Mouse (Mus musculus): ENCODE results near the gene Cdc25b. TPM values are rescaled to one million over a fixed set of nuclear protein-coding genes. Genes with fewer than 3 reads are reported as not detected.

Cdc25b gene
- total RNA-seq, 1 experiment from 2014 or later, result 11.3 TPM

DNA sequence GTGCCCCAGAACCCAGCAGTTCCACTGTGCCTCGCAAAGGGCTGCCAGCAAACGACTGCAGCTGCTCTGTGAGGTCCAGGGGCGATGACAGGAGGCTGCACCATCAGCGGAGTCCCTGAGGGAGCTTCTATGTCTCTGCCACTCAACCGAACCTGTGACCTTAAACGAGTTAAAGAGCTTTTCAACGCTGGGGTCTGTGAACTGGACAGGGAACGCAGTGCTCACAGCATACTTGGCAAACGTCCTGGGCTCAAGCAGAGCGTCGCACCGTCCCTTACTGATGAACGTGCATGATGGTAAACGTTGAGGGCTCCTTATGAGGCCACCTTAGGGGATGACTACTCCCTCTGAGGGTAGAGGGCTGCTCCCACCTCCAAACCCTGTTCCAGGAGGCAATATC is 406 bp upstream of the Cdc25b start:
- ATAC-seq (replicated peaks; ENCODE audit: insufficient number of reproducible peaks, low FRiP score, low TSS enrichment, poor library complexity, severe bottlenecking), result no peak

- no peak for ATAC-seq (replicated peaks; ENCODE audit: insufficient number of reproducible peaks, low FRiP score, low TSS enrichment, poor library complexity, severe bottlenecking)
These were observed 813 bp downstream of the Cdc25b start for GRCm38 (mm10) chr2:131187602-131187922.

DNA sequence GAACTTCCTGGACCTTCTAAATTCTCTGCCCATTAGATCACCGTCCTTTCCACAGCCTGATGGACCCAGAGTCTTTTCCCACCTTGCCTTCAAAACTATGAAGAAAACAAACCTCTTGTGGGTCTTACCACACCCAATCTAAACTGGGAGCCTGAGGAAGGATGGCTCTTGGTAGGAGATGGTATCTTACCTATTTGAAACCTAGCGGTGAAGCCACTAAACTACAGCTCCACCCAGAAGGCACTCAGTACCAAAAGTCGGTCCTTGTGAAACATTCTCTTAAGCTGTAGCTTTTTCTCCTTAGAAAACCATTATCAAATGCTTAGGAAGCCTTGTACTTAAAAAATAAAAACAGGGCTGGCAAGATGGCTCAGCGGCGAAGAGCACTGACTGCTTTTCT is 1.6 kb downstream of the Cdc25b start:
- no peak for ATAC-seq (replicated peaks; ENCODE audit: insufficient number of reproducible peaks, low FRiP score, low TSS enrichment, poor library complexity, severe bottlenecking)

DNA sequence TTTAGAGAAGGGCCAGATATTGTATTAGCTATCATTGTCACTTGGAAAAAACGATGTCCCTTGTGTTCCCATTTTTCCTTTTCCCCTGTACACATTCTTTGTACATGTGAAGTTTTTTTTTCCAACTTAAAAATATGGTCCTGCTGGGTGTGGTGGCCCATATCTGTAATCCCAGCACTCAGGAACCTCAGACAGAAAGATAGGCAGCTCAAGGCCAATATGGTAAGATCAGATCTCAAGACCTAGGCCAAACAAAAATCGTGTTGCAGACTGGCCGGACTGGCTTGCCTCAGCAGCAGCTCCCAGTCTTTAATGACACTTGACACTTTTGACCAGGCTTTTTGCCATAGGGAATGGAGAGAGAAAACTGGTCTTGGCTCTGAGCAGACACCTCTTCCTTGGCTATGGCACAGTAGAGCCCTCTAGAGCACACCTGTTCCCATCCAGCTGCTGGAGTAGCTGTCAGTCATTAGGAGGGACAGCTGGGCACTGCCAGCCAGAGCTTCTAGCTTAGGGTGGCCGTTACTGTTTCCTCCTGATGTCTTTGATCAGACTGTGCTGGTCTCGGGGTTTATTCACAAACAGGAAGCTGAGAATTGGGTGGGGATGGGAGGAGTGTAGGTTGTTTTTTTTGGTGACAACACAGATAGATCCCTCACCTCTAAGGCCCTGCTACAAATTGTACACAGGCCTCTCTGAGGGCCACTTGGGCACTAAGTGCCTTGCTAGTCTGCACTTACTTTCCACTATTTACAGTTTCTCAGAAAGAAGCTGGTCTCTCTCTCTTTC is 3.0 kb downstream of the Cdc25b start:
- ATAC-seq (replicated peaks; ENCODE audit: insufficient number of reproducible peaks, low FRiP score, low TSS enrichment, poor library complexity, severe bottlenecking), result no peak; the same call in 1 of the 2 replicates

DNA sequence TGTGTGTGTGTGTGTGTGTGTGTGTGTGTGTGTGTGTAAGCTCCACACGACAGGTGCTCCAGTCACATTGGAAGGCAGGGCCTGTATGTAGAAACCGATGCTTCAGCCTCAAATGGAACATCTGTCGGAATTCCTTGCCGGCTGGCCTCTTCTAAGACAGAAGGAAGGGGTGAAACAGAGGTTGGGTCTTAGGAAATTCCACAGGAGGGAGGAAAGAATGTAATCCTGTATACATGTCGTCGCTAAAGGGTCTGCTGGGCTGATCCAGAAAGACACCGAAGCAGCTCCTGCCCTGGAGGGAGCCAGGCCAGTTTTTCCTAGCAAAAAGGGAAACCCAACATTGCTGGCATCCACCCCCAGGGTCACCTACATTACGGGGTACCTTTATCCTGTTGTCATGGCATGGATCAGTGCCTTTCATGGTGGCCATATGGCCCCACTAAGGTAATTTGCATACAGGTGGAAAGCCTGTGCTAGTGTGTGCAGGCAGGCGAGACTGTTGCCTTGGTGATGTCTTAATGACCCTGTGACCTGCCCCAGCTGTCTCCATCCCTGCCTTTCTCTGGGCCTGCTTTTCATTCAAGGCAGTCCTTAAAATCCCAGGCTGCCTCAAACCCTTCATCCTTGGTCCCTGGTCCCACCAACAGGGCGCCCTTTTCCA is 3.7 kb downstream of the Cdc25b start:
- ATAC-seq (replicated peaks; ENCODE audit: insufficient number of reproducible peaks, low FRiP score, low TSS enrichment, poor library complexity, severe bottlenecking), result 0 out of 2 replicates have a peak, but pooled peaks have one; percentile 29

GRCm38 (mm10) chr2:131191005-131191390 is 4.2 kb downstream of the Cdc25b start:
- no peak for ATAC-seq (replicated peaks; ENCODE audit: insufficient number of reproducible peaks, low FRiP score, low TSS enrichment, poor library complexity, severe bottlenecking)

- ATAC-seq (replicated peaks; ENCODE audit: insufficient number of reproducible peaks, low FRiP score, low TSS enrichment, poor library complexity, severe bottlenecking), result peak; percentile 45; the same call in 1 of the 2 replicates
These were observed 10.0 kb downstream of the Cdc25b start for GRCm38 (mm10) chr2:131196606-131197316.

DNA sequence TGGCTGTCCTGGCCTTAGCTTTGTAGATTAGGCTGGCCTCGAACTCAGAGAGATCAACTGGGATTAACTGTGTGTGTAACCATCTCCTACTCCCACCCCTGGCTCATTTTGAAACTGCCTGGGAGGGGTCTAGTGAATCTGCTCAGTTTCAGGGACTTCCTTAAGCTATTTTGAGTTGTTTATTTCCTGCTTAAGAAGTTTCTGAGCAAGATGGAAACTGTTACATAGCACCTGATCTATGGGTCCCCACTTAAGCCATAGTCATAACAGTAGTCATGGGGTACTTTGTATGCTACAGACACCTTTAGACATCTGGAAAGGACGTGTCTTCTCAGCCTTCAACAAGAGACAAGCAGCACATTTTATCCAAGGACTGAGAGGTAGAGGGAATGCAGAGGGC is 14.0 kb downstream of the Cdc25b start:
- no peak for ATAC-seq (replicated peaks; ENCODE audit: insufficient number of reproducible peaks, low FRiP score, low TSS enrichment, poor library complexity, severe bottlenecking)

DNA sequence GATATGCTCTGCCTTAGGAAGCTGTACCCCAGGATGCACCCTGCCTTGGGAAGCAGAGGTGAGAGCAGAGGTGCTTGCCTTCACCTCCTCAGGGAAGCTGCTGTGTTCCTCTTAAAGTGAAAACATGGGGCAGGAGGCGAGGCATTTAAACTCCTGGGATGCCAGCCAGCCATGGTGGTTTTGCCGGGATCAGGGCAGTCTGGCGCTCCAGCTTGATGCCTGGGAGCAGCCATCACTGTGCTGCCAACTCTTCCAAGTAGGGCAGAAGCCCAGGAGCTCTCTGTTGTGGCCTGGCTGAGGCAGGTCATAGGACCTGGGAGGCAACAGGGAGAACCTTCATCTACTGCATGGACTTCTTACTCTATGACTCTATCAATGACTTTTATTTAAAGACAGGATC is 14.5 kb downstream of the Cdc25b start:
- ATAC-seq (replicated peaks; ENCODE audit: insufficient number of reproducible peaks, low FRiP score, low TSS enrichment, poor library complexity, severe bottlenecking), result no peak

DNA sequence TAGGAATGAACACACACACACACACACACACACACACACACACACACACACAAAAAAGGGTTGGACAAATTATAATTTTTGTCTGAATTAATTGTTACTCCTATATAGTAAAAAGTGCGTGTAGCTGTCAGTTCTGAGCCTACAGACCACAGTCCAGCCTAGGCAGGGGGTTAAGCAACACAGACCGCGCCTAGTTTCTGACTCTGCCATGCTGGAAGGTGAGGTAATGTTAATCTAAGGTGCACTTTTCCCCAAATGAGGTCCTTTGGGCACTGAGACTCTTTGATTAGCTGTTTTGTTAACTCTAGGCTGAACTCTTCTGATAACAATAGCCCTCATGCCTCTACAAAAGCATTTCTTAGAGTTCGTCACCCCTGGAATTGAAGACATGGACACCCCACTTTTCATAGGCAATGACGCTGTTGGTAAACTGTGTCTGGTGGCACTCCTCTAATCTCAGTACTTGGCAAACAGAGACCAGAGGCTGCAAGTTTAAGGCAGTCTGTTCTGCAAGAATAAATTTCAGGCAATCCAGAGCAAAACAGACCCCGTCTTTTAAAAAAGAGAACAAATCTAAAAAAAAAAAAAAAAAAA is 17.2 kb downstream of the Cdc25b start:
- ATAC-seq (replicated peaks; ENCODE audit: insufficient number of reproducible peaks, low FRiP score, low TSS enrichment, poor library complexity, severe bottlenecking), result no peak

DNA sequence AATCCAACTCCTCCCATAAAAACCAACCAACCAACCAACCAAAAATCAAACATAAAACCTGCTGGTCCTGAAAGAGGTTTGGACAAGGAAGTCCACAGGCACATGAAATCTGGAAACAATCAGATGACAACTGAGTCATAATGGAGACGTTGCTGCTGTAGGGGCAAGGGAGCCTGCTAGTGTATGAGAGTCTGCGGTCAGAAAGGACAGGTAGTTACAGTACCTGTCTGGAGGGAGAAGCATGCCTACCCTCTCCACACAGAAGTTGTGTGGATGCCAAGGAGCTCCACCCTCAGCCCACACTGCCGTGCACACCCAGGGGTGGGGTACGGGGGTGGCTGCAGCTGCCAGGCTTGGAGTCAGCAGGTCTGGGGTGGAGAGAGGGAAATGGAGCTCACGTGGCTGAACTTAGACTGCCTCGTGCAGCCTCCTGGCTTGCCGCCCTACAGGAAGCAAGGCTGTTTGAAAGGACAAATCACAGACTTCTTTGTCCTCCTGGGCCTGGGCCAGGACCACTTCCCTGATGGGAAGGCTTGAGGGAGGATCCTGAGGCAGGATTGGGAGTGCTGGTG is 17.7 kb downstream of the Cdc25b start:
- peak; percentile 66 for ATAC-seq (replicated peaks; ENCODE audit: insufficient number of reproducible peaks, low FRiP score, low TSS enrichment, poor library complexity, severe bottlenecking)

- no peak for ATAC-seq (replicated peaks; ENCODE audit: insufficient number of reproducible peaks, low FRiP score, low TSS enrichment, poor library complexity, severe bottlenecking)
These were observed 18.9 kb downstream of the Cdc25b start for GRCm38 (mm10) chr2:131205521-131206182.

GRCm38 (mm10) chr2:131206778-131207177 is 20.0 kb downstream of the Cdc25b start, which contains the start of gene Ap5s1:
TSS of gene Ap5s1 (plus strand) at chr2:131207078.
- no peak for ATAC-seq (replicated peaks; ENCODE audit: insufficient number of reproducible peaks, low FRiP score, low TSS enrichment, poor library complexity, severe bottlenecking)

- ATAC-seq (replicated peaks; ENCODE audit: insufficient number of reproducible peaks, low FRiP score, low TSS enrichment, poor library complexity, severe bottlenecking), result no peak
These were observed 21.6 kb downstream of the Cdc25b start for GRCm38 (mm10) chr2:131208356-131208755.

DNA sequence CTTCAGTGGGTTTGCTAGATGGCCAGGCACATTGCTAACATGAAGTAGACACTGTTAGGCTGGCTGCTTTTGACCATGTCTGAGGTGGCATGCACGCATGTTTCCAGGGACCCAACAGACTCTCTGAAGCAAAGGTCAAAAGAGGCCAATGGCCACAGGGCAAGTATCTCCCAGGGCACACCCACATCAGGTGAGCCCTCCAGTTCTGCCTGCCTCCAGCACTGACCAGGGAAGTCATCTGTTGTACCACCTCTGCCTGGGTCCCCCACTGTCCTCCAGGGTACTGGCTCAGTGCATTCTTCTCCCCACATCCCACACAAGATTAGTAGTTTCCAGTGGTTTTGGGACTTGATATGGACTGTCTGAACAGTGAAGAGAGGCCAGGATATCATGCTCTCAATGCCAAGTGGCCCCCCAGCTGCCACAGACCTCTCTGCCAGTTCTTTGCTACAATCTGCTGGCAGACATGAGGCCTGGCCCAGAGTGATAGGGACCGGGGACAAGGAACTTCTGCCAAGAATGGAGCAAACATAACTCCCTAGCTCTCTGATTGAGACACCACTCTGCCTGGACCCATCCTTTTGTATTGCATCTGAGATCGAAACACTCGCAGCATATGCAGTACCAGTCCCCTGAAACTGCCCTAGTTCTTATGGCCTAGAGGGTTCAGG is 22.5 kb downstream of the Cdc25b start:
- ATAC-seq (replicated peaks; ENCODE audit: insufficient number of reproducible peaks, low FRiP score, low TSS enrichment, poor library complexity, severe bottlenecking), result no peak

GRCm38 (mm10) chr2:131209969-131210792 is 23.4 kb downstream of the Cdc25b start:
- peak; percentile 98 for ATAC-seq (replicated peaks; ENCODE audit: insufficient number of reproducible peaks, low FRiP score, low TSS enrichment, poor library complexity, severe bottlenecking)

DNA sequence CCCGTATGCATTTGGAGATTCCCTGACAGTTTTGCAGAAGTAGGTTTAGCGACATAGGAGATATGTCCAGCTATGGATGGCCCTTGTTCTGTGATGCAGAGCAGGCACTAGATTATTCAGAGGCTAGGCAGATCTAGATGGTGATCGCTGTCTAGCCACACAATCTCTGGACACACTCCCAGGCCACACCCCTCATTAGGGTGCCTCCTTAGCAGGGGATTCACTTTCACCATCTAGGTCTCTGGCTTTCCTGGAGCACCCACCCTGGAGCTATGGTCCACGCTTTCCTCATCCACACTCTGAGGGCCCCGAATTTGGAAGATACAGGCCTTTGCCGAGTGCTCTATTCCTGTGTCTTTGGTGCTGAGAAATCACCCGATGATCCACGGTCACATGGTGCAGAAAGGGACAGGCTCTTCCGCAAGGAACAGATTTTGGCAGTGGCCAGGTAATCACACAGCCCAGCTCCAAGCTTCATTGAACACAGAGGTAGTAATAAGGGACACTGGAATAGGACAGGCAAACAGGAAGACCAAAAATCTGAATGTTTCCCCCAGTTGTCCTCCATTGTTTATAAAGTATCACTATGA is 24.4 kb downstream of the Cdc25b start:
- ATAC-seq (replicated peaks; ENCODE audit: insufficient number of reproducible peaks, low FRiP score, low TSS enrichment, poor library complexity, severe bottlenecking), result no peak
